Mouse (Mus musculus): ENCODE measurements around the gene Prune2. TPM values are rescaled to one million over a fixed set of nuclear protein-coding genes. Genes with fewer than 3 reads are reported as not detected.
A peak's percentile ranks its signal among the peaks of the same experiment; 100 is the strongest.

The Prune2 gene
- polyA plus RNA-seq, 1 experiment from 2014 or later, result 4.1 TPM

GRCm38 (mm10) chr19:16984897-16985296, 29.0 kb downstream of the Prune2 start:
- H3K4me3 ChIP-seq (replicated peaks; ENCODE audit: low read length), result no peak overlapping the region
- H3K27me3 ChIP-seq (replicated peaks; ENCODE audit: control insufficient read depth, insufficient read depth, low read length), result no peaks in the 10 kb centered on the region
- H3K9ac ChIP-seq (replicated peaks; ENCODE audit: low read depth, low read length), result no peak overlapping the region
- 39% methylated on average over 5 of the region's 5 CpGs for WGBS
- H3K27ac ChIP-seq (ENCODE audit: low read length), result no peak overlapping the region
- no peaks in the 10 kb centered on the region for H3K36me3 ChIP-seq (ENCODE audit: control insufficient read depth, insufficient read depth)
- H3K4me1 ChIP-seq (replicated peaks; ENCODE audit: control insufficient read depth, insufficient read depth, low read length), result no peaks in the 10 kb centered on the region
- H3K9me3 ChIP-seq (ENCODE audit: control insufficient read depth, low read length), result no peaks in the 10 kb centered on the region
- ATAC-seq, result no peak
- no peak overlapping the region for H3K4me2 ChIP-seq (ENCODE audit: low read length)

GRCm38 (mm10) chr19:16987984-16988383, 32.1 kb downstream of the Prune2 start:
- no peaks in the 10 kb centered on the region for H3K27me3 ChIP-seq (replicated peaks; ENCODE audit: control insufficient read depth, insufficient read depth, low read length)

GRCm38 (mm10) chr19:16992151-16992550, 36.2 kb downstream of the Prune2 start:
- no peak overlapping the region for H3K9ac ChIP-seq (replicated peaks; ENCODE audit: low read depth, low read length)
- H3K36me3 ChIP-seq (ENCODE audit: control insufficient read depth, insufficient read depth), result no peaks in the 10 kb centered on the region
- WGBS, result 95% methylated on average over 4 of the region's 4 CpGs
- ATAC-seq, result no peak
- H3K27me3 ChIP-seq (replicated peaks; ENCODE audit: control insufficient read depth, insufficient read depth, low read length), result no peaks in the 10 kb centered on the region
- no peaks in the 10 kb centered on the region for H3K4me1 ChIP-seq (replicated peaks; ENCODE audit: control insufficient read depth, insufficient read depth, low read length)
- no peak overlapping the region for H3K4me3 ChIP-seq (replicated peaks; ENCODE audit: low read length)
- H3K27ac ChIP-seq (ENCODE audit: low read length), result no peak overlapping the region
- H3K4me2 ChIP-seq (ENCODE audit: low read length), result no peak overlapping the region
- no peaks in the 10 kb centered on the region for H3K9me3 ChIP-seq (ENCODE audit: control insufficient read depth, low read length)

More at GRCm38 (mm10) chr19:16987984-16988383, 32.1 kb downstream of the Prune2 start:
- no peak for ATAC-seq
- no peak overlapping the region for H3K4me2 ChIP-seq (ENCODE audit: low read length)
- H3K9ac ChIP-seq (replicated peaks; ENCODE audit: low read depth, low read length), result no peak overlapping the region
- no peak overlapping the region for H3K4me3 ChIP-seq (replicated peaks; ENCODE audit: low read length)
- H3K36me3 ChIP-seq (ENCODE audit: control insufficient read depth, insufficient read depth), result no peaks in the 10 kb centered on the region
- no peaks in the 10 kb centered on the region for H3K4me1 ChIP-seq (replicated peaks; ENCODE audit: control insufficient read depth, insufficient read depth, low read length)
- 79% methylated on average over 11 of the region's 11 CpGs for WGBS
- H3K9me3 ChIP-seq (ENCODE audit: control insufficient read depth, low read length), result no peaks in the 10 kb centered on the region
- no peak overlapping the region for H3K27ac ChIP-seq (ENCODE audit: low read length)

GRCm38 (mm10) chr19:16994260-16994659, 38.3 kb downstream of the Prune2 start:
- Histone ChIP-seq H3K4me1 (replicated peaks; ENCODE audit: control insufficient read depth, insufficient read depth, low read length) (no peaks in the 10 kb centered on the region), H3K4me3 (replicated peaks; ENCODE audit: low read length) (no peak overlapping the region), H3K9ac (replicated peaks; ENCODE audit: low read depth, low read length) (no peak overlapping the region), H3K9me3 (ENCODE audit: control insufficient read depth, low read length) (no peaks in the 10 kb centered on the region), H3K4me2 (ENCODE audit: low read length) (no peak overlapping the region), H3K27ac (ENCODE audit: low read length) (no peak overlapping the region), H3K36me3 (ENCODE audit: control insufficient read depth, insufficient read depth) (no peaks in the 10 kb centered on the region), H3K27me3 (replicated peaks; ENCODE audit: control insufficient read depth, insufficient read depth, low read length) (no peaks in the 10 kb centered on the region)
- ATAC-seq, result no peak
- 80% methylated on average over 8 of the region's 8 CpGs for WGBS

GRCm38 (mm10) chr19:16997915-16998314, 42.0 kb downstream of the Prune2 start:
- H3K4me3 ChIP-seq (replicated peaks; ENCODE audit: low read length), result no peak overlapping the region
- ATAC-seq, result no peak
- no peaks in the 10 kb centered on the region for H3K27me3 ChIP-seq (replicated peaks; ENCODE audit: control insufficient read depth, insufficient read depth, low read length)
- H3K36me3 ChIP-seq (ENCODE audit: control insufficient read depth, insufficient read depth), result no peaks in the 10 kb centered on the region
- H3K4me2 ChIP-seq (ENCODE audit: low read length), result no peak overlapping the region
- WGBS, result 88% methylated on average over 7 of the region's 7 CpGs
- H3K9me3 ChIP-seq (ENCODE audit: control insufficient read depth, low read length), result no peaks in the 10 kb centered on the region
- no peak overlapping the region for H3K9ac ChIP-seq (replicated peaks; ENCODE audit: low read depth, low read length)
- H3K27ac ChIP-seq (ENCODE audit: low read length), result no peak overlapping the region
- H3K4me1 ChIP-seq (replicated peaks; ENCODE audit: control insufficient read depth, insufficient read depth, low read length), result no peaks in the 10 kb centered on the region

GRCm38 (mm10) chr19:17006220-17006907, 50.4 kb downstream of the Prune2 start:
- H3K36me3 ChIP-seq (ENCODE audit: control insufficient read depth, insufficient read depth), result no peaks in the 10 kb centered on the region
- H3K9me3 ChIP-seq (ENCODE audit: control insufficient read depth, low read length), result no peaks in the 10 kb centered on the region
- H3K27me3 ChIP-seq (replicated peaks; ENCODE audit: control insufficient read depth, insufficient read depth, low read length), result no peaks in the 10 kb centered on the region
- H3K27ac ChIP-seq (ENCODE audit: low read length), result no peak overlapping the region
- H3K4me1 ChIP-seq (replicated peaks; ENCODE audit: control insufficient read depth, insufficient read depth, low read length), result no peaks in the 10 kb centered on the region
- H3K4me3 ChIP-seq (replicated peaks; ENCODE audit: low read length), result no peak overlapping the region
- ATAC-seq, result no peak
- WGBS, result 71% methylated on average over 17 of the region's 17 CpGs
- H3K4me2 ChIP-seq (ENCODE audit: low read length), result no peak overlapping the region
- no peak overlapping the region for H3K9ac ChIP-seq (replicated peaks; ENCODE audit: low read depth, low read length)

- no peaks in the 10 kb centered on the region for H3K9me3 ChIP-seq (ENCODE audit: control insufficient read depth, low read length)
- H3K4me3 ChIP-seq (replicated peaks; ENCODE audit: low read length), result no peak overlapping the region
- no peak overlapping the region for H3K27ac ChIP-seq (ENCODE audit: low read length)
- 25% methylated on average over 6 of the region's 6 CpGs for WGBS
- H3K4me2 ChIP-seq (ENCODE audit: low read length), result no peak overlapping the region
- peak; percentile 81 for ATAC-seq
- H3K9ac ChIP-seq (replicated peaks; ENCODE audit: low read depth, low read length), result no peak overlapping the region
- H3K27me3 ChIP-seq (replicated peaks; ENCODE audit: control insufficient read depth, insufficient read depth, low read length), result no peaks in the 10 kb centered on the region
- no peaks in the 10 kb centered on the region for H3K4me1 ChIP-seq (replicated peaks; ENCODE audit: control insufficient read depth, insufficient read depth, low read length)
- no peaks in the 10 kb centered on the region for H3K36me3 ChIP-seq (ENCODE audit: control insufficient read depth, insufficient read depth)
Observed at GRCm38 (mm10) chr19:17011261-17011995, 55.5 kb downstream of the Prune2 start.

GRCm38 (mm10) chr19:17013085-17013484, 57.2 kb downstream of the Prune2 start:
- H3K4me2 ChIP-seq (ENCODE audit: low read length), result no peak overlapping the region
- H3K27ac ChIP-seq (ENCODE audit: low read length), result no peak overlapping the region
- H3K36me3 ChIP-seq (ENCODE audit: control insufficient read depth, insufficient read depth), result no peaks in the 10 kb centered on the region
- H3K4me3 ChIP-seq (replicated peaks; ENCODE audit: low read length), result no peak overlapping the region
- 75% methylated on average over 2 of the region's 2 CpGs for WGBS
- H3K9ac ChIP-seq (replicated peaks; ENCODE audit: low read depth, low read length), result no peak overlapping the region
- no peaks in the 10 kb centered on the region for H3K27me3 ChIP-seq (replicated peaks; ENCODE audit: control insufficient read depth, insufficient read depth, low read length)
- H3K4me1 ChIP-seq (replicated peaks; ENCODE audit: control insufficient read depth, insufficient read depth, low read length), result no peaks in the 10 kb centered on the region
- no peaks in the 10 kb centered on the region for H3K9me3 ChIP-seq (ENCODE audit: control insufficient read depth, low read length)
- ATAC-seq, result no peak

GRCm38 (mm10) chr19:17014337-17015124, 58.6 kb downstream of the Prune2 start:
- no peaks in the 10 kb centered on the region for H3K36me3 ChIP-seq (ENCODE audit: control insufficient read depth, insufficient read depth)
- no peaks in the 10 kb centered on the region for H3K27me3 ChIP-seq (replicated peaks; ENCODE audit: control insufficient read depth, insufficient read depth, low read length)
- no peak overlapping the region for H3K27ac ChIP-seq (ENCODE audit: low read length)
- no peak overlapping the region for H3K9ac ChIP-seq (replicated peaks; ENCODE audit: low read depth, low read length)
- no peak for ATAC-seq
- no peak overlapping the region for H3K4me2 ChIP-seq (ENCODE audit: low read length)
- H3K9me3 ChIP-seq (ENCODE audit: control insufficient read depth, low read length), result no peaks in the 10 kb centered on the region
- 82% methylated on average over 10 of the region's 10 CpGs for WGBS
- no peak overlapping the region for H3K4me3 ChIP-seq (replicated peaks; ENCODE audit: low read length)
- H3K4me1 ChIP-seq (replicated peaks; ENCODE audit: control insufficient read depth, insufficient read depth, low read length), result no peaks in the 10 kb centered on the region
